Mouse (Mus musculus) megakaryocyte, embryonic 14.5 days (primary cell): ENCODE results near the gene Kif1b.

Source experiments
- FLI1 ChIP-seq: IDR thresholded peaks from 2 replicates; pipeline ENCODE4 v1.6.1; 2012; ENCODE audit warnings: low read length, inconsistent platforms, mixed read lengths
- GATA1 ChIP-seq: IDR thresholded peaks from 3 replicates; pipeline ENCODE4 v1.6.1; 2012; ENCODE audit warnings: mixed read lengths, low read length, inconsistent platforms, borderline replicate concordance

DNA sequence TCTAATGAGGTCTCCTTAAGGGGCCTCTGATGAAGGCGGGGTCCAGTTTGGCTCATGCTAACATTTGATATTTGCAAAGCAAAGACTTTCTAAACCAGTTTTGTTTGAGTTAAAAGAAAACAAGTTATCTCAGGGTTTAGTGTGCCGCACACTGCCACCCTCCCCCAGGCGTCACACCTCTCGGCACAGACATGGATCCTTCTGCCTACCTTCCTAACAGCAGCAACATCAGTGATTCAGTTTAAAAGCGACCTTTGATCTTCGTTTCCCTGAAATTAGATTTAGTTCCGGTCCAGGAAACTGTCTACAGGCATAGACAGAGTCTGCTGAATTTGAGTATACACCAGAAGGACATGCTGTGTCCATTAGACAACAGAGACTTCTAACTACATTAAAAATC, 129.2 kb downstream of the Kif1b start:
- no peak for TF ChIP-seq GATA1
- no peak for TF ChIP-seq FLI1
